Mouse (Mus musculus) regulatory T cell (primary cell): Measurements from ENCODE around the gene Lhx1.

Experiments used
- in situ Hi-C: fragments of 300-600 bp; cut with MboI, MseI; formaldehyde crosslinking; loops from one replicate; pipeline ENCODE4 v1.15.1; 2025; ENCODE audit warnings: high pct_unique_total_duplicates

Gene Lhx1

GRCm38 (mm10) chr11:84495774-84496173 is 29.6 kb downstream of the Lhx1 start:
- in situ Hi-C loops, result no loop called here

GRCm38 (mm10) chr11:84481661-84482060 is 43.7 kb downstream of the Lhx1 start:
- in situ Hi-C loops, result no loop called here

GRCm38 (mm10) chr11:84480451-84480850 is 44.9 kb downstream of the Lhx1 start:
- in situ Hi-C loops, result no loop called here

- in situ Hi-C loops, result no loop called here
These were observed 48.7 kb downstream of the Lhx1 start for GRCm38 (mm10) chr11:84476641-84477040.

- in situ Hi-C loops, result no loop called here
These were observed 49.3 kb downstream of the Lhx1 start for GRCm38 (mm10) chr11:84475991-84476390.

- in situ Hi-C loops, result no loop called here
These were observed 52.2 kb downstream of the Lhx1 start for GRCm38 (mm10) chr11:84473093-84473667.
